Mouse (Mus musculus): ENCODE data around the gene Syce1l.

Gene Syce1l

DNA sequence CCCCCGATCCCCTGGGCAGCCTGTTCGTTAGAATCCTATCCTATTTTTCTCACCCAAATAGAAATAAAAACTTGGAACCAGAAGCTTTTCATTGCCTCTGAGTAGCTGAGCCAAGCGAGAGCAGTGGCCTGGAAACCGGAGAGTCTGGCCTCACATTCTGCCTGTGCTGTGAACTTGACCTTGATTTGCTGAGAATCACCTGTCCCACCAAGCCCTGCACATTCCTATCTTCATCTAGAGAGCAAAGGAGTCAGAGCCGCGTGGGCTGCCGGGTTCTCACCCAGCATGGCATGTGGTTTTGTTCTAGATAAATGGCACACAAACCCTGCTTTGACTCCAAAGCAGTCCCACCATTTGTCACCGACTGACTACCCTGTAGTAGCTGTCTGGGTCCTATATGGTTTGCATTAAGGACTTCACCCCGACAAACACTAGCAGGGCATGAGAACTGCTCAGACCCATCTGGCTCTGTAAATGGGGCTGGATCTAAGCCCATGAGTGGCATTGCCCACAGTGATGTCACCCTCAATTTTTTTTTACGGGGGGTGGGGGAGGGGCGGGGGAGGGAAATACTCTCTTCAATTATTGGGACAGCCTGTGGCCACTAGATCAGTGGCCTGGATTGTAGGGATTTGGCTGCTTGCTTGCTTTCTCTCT, 29.7 kb downstream of the Syce1l start:
- no peak for ATAC-seq (ENCODE audit: low TSS enrichment)

DNA sequence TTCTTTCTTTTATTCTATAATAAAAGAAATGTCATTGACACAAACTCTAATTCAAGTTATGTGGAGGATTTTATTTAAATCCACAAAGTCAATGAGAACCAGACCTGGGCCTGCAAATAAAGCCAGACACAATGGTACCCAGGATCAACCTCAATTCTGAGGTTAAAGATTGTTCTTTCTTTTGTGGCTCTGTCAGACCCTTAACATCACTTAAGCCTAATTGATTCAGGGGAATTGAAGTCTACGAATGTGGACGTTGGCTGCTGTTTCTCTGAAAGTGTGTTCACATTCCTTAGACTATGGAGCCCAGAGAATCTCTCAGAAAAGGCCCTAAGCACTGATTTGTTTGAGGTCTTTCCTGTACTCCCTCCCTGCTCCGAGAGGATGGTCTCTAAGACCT, 30.3 kb downstream of the Syce1l start:
- ATAC-seq (ENCODE audit: low TSS enrichment): no peak

DNA sequence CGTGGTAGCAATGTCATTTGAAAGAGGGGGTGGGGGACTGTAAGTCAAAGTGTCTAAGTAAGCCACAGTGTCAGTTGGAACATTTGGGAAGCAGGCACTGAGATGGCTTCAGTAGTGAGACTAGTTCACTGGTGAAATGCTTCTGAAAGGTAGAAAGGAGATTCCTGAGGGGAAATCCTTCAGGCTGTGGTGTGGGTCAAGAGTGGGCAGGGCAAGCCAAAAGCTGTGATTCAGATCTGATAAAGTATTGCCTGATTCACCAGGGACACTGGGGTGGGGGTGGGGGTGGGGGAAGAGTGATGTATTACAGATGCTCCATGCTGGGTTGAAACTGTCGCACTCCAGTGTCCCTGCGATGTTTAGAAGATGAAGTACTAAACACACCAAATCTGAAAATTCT, 31.6 kb downstream of the Syce1l start:
- ATAC-seq (ENCODE audit: low TSS enrichment): no peak

DNA sequence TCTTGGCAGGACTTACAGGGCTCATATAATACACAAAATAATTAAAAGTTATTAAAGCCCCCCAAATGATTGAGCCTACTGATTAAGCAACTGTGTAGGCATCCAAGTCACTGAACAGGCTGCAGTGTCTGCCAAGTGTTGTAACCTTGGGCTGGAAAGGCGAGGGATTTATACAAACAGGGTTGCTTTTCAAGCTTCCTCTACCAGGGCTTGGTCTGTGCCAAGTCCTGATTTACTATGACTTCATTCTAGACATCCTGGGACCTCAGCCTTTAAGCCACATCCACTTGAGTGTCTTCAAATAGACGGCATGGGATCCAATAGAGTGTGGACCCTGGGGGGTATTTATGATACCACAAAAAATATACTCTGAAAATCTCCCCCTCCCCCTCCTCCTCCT, 32.3 kb downstream of the Syce1l start:
- ATAC-seq (ENCODE audit: low TSS enrichment): no peak

DNA sequence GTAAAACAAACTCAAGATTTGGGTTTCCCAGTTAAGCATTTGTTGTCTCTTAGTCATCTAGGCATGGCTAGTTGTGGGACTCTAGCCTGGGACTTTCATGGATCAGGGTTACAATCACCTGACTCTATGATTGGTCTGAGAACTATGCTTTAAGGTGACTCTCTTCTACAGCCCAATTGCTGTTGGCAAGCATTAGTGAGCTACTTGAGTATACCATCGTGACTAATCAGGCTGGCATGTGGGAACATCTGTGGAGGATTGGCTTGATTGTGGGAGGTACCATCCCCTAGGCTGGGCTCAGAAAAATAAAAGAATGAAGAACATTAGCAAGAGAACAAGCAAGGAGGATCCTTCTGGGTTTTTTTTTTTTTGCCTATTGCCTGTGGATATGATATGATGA, 33.8 kb downstream of the Syce1l start:
- ATAC-seq (ENCODE audit: low TSS enrichment): no peak

DNA sequence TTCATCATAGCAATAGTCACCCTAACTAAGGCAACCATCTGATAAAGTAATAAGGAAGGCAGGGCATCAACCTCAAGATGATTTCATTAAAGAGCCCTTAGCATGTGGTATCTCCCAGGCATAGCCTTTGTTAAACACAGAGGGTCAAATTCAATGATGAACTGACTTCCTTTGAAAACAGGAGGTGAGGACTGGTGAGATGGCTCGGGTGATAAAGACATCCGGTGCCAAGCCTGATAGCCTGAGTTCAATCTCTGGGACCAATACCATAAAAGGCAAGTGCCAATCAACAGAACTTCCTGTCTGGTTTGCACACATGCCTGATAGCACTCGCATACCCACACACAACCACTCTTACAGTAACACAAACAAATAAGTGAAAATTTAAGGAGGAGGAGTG, 36.3 kb downstream of the Syce1l start:
- ATAC-seq (ENCODE audit: low TSS enrichment): no peak

DNA sequence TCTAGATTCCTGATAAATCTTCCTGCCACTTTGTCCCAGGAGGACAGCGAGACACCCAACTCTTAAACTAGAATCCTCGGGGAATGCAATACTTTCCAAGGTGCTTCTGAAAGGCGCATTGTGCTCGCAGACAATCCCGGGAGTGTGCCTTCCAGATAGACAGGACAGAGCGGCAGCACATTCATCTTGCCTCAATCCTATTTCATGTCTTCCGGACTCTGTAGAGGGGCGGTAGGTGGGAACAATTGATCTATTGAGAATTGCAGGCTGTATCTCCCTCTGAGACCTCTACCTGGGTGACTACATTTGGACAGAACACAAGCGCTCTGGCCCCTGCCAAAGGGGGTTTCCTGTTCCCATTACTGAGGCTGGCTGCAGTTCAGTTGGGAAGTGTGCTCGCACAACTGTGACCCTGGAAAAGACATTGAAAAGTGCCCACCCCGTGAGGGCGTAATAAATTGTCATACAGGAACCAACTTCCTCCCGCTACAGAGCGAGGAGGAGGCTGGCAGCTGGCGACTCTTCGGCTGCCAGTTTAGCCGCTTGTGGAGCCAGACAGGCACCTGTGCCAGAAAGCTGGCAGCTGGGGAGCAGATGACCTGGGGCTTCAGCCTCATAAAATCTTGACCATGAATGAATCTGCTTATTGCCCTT, 45.0 kb downstream of the Syce1l start:
- ATAC-seq (ENCODE audit: low TSS enrichment): no peak

DNA sequence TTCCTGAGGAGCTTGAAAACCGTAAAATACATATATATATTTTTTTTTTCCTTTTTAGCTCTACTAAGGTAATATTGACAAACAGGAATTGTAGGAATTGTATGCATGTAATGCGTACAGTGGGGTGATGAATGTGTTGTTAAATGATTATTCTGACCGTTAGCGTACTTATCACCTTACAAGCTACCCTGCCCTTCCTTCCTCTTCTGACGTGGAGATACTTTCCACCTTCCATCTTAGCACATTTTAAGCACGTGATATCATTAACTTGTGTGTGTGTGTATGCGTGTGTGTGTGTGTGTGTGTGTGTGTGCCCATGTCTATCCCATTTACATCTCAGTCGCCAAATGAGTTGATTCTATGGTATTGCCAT, 45.5 kb downstream of the Syce1l start:
- no peak for ATAC-seq (ENCODE audit: low TSS enrichment)

DNA sequence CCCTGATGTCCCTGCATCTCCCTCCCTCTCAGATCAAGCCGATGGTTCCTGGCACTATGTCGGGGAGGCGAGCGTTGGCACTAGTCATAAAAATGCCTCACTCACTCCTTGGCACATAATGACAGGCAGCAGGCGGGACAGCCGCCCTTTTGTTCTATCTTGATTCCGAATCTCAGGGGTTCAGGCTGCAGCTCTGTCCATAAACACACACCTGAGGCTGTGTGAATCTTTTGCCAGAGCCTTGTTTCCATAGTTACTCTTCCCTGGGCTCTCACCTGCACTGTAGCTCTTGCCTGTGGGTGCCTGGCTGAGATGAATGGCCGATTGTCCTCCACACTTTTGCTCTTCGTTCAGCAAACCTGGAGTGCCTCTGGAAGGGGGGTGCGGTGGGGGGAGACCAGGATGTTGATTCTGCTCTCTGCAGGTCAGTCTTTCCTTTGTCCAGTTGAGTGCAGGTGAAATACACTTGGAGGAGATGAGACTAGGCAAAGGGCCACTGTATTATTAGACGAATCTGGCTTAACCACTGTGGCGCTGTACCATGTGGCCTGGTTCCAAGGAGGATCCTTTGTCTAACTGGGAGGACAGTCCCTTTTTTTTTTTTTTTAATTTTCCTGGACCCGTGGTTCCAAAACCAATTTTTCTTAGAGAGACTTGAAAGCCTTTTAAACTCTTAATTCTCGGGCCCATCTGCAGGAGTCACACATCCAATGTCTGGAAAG, 48.8 kb downstream of the Syce1l start:
- ATAC-seq (ENCODE audit: low TSS enrichment): no peak

DNA sequence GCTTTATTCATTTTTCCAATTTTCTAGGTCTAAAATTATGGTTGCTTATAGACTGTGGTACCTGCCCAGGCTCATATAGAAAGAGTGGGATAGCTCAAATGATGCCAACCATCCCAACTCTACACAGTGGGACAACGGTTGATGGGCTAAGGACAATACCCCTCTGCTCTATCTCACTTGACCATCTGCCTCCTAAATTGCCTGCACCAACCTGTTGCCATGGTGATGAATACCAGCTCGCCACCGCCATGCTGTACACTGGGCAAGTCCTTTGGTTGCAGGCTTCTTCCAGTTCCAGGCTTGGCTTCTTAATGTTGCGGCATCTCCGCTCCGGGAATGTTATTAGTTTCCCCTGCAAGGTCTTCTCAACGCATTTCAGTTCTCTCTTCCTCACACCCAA, 62.0 kb downstream of the Syce1l start:
- no peak for ATAC-seq (ENCODE audit: low TSS enrichment)

All from frontal cortex, adult (tissue).